Mouse (Mus musculus) skeletal muscle tissue, postnatal 0 days (tissue): ENCODE data around the gene Vmn1r112. TPM values are rescaled to one million over a fixed set of nuclear protein-coding genes. Genes with fewer than 3 reads are reported as not detected.

Source experiments
- polyA plus RNA-seq: library from polyadenylated mRNA; unstranded; fragments of >200 nt; fragmentation: Nextera tagmentation; extraction: Ambion mirVana; gene quantifications from 2 replicates; pipeline ENCODE4 v1.2.1, GENCODE M21; 2015

The Vmn1r112 gene
- not detected in 2 replicates for polyA plus RNA-seq

DNA sequence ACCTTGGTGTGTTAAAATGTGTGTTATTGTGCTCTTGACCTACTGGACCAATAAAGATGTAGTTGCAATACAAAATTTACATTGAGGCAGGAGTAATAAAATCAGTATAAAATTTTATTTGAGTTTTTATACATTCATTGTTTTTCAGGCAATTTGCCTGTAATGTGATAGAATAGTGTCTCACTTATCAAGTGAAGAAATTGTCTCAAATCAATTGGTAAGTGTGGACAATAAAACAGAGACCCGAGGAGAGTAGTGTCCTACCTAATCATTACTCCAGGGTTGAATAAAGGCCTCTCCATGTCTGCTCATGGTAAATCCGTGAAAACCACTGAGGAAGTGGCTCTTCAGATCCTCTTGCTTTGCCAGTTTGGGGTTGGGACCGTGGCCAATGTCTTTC is at the start of gene Vmn1r112:
TSS of gene Vmn1r112 (plus strand) at position 301 of the 400 bp plus-strand sequence.

DNA sequence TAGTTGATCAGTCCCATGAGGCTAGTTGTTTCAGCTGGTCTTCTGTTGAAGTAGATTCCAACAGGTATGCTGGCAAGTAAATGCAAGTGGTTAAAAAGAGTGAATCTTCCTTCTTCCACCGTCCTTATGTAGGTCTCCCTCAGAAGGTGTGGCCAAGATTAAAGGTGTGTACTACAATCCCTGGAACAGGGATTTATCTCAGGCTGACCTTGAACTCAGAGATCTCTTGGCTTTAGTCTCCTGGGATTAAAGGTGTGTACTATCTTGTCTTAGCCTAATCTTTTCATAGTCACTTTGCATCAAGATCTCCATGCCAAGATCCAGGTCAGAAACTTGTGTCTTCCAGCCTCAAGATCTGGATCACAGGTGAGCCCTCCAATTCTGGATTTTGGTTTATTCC is 40.5 kb upstream of the Vmn1r112 start, which contains the start of gene Gm10668:
TSS of gene Gm10668 (minus strand) at position 101 of the 400 bp plus-strand sequence.

DNA sequence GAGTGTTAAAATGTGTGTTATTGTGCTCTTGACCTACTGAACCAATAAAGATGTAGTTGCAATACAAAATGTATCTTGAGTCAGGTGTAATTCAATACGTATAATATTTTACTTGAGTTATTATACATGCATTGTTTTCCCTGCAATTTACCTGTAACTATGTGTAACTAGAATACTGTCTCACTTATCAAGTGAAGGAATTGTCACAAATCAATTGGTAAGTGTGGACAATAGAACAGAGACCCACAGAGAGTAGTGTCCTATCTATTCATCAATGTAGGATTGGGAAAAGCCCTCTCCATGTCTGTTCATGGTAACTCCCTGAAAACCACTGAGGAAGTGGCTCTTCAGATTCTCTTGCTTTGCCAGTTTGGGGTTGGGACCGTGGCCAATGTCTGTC is 16.0 kb downstream of the Vmn1r112 start, which contains the start of gene Vmn1r113:
TSS of gene Vmn1r113 (plus strand) at position 301 of the 400 bp plus-strand sequence.

DNA sequence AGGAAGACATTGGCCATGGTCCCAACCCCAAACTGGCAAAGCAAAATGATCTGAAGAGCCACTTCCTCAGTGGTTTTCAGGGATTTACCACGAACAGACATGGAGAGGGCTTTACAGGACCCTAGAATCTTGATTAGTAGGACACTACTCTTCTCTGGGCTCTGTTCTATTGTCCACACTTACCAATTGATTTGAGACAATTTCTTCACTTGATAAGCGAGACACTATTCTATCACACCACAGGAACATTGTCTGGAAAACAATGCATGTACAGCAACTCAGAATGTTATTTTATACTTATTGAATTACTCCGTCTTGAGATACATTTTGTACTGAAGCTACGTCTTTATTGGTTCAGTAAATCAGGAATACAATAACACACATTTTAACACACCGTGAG is 41.1 kb downstream of the Vmn1r112 start, which contains the start of gene Vmn1r114:
TSS of gene Vmn1r114 (minus strand) at position 101 of the 400 bp plus-strand sequence.

Other genes with a start within 250 kb of the Vmn1r112 start
- not detected in 2 replicates for gene Vmn1r104, start 237.3 kb upstream of the Vmn1r112 start, polyA plus RNA-seq
- gene Gm5726, start 225.4 kb upstream of the Vmn1r112 start, polyA plus RNA-seq = not detected in 2 replicates
- not detected in 2 replicates for gene Gm4141, start 194.9 kb upstream of the Vmn1r112 start, polyA plus RNA-seq
- not detected in 2 replicates for gene Gm4513, start 172.2 kb upstream of the Vmn1r112 start, polyA plus RNA-seq
- not detected in 2 replicates for gene Vmn1r107, start 102.3 kb upstream of the Vmn1r112 start, polyA plus RNA-seq
- not detected in 2 replicates for gene Vmn1r111, start 68.0 kb upstream of the Vmn1r112 start, polyA plus RNA-seq
- gene Gm10668, start 40.6 kb upstream of the Vmn1r112 start, polyA plus RNA-seq = not detected in 2 replicates
- not detected in 2 replicates for gene Vmn1r113, start 16.1 kb downstream of the Vmn1r112 start, polyA plus RNA-seq
- gene Vmn1r114, start 41.0 kb downstream of the Vmn1r112 start, polyA plus RNA-seq = not detected in 2 replicates
- not detected in 2 replicates for gene Vmn1r115, start 73.8 kb downstream of the Vmn1r112 start, polyA plus RNA-seq
- not detected in 2 replicates for gene Vmn1r116, start 101.1 kb downstream of the Vmn1r112 start, polyA plus RNA-seq
- gene Vmn1r117, start 112.9 kb downstream of the Vmn1r112 start, polyA plus RNA-seq = not detected in 2 replicates
- gene Vmn1r118, start 141.2 kb downstream of the Vmn1r112 start, polyA plus RNA-seq = not detected in 2 replicates
- gene Vmn1r119, start 241.3 kb downstream of the Vmn1r112 start, polyA plus RNA-seq = not detected in 2 replicates